Mouse (Mus musculus) cerebellum, adult 11-12 months (tissue): ENCODE data around the gene Iffo2.
"Not testable (repeated sequence)": the region's sequence is repeated elsewhere in the genome, so short reads cannot be mapped to it uniquely, and the experiment has no call there.

Experiments
- DNase-seq: peaks from one replicate; pipeline ENCODE4 v3.0.0; 2022

The Iffo2 gene

GRCm38 (mm10) chr4:139530248-139530647 is at the start of gene Iffo2:
Iffo2 (plus strand) TSS chr4:139530548.
- DNase-seq, result not testable (repeated sequence)

- no peak for DNase-seq
Observed at GRCm38 (mm10) chr4:139481400-139481799, 48.9 kb upstream of the Iffo2 start.

- DNase-seq, result no peak
Observed at GRCm38 (mm10) chr4:139483461-139484105, 46.8 kb upstream of the Iffo2 start.

- DNase-seq, result no peak
Observed at GRCm38 (mm10) chr4:139484496-139484895, 45.9 kb upstream of the Iffo2 start.

GRCm38 (mm10) chr4:139487085-139487484 is 43.3 kb upstream of the Iffo2 start:
- no peak for DNase-seq

- DNase-seq, result peak; percentile 11
Observed at GRCm38 (mm10) chr4:139488325-139488724, 42.0 kb upstream of the Iffo2 start.

GRCm38 (mm10) chr4:139489946-139490345 is 40.4 kb upstream of the Iffo2 start:
- DNase-seq, result peak; percentile 92

GRCm38 (mm10) chr4:139490413-139491055 is 39.8 kb upstream of the Iffo2 start:
- DNase-seq, result peak; percentile 36

- peak; percentile 29 for DNase-seq
Observed at GRCm38 (mm10) chr4:139491541-139492170, 38.7 kb upstream of the Iffo2 start.

GRCm38 (mm10) chr4:139492258-139492833 is 38.0 kb upstream of the Iffo2 start:
- DNase-seq, result peak; percentile 31

- peak; percentile 88 for DNase-seq
Observed at GRCm38 (mm10) chr4:139493227-139494025, 36.9 kb upstream of the Iffo2 start.

- DNase-seq, result peak; percentile 46
Observed at GRCm38 (mm10) chr4:139500814-139501213, 29.5 kb upstream of the Iffo2 start.

GRCm38 (mm10) chr4:139501702-139502101 is 28.6 kb upstream of the Iffo2 start:
- no peak for DNase-seq

GRCm38 (mm10) chr4:139503919-139504318 is 26.4 kb upstream of the Iffo2 start:
- no peak for DNase-seq

- no peak for DNase-seq
Observed at GRCm38 (mm10) chr4:139505716-139506115, 24.6 kb upstream of the Iffo2 start.

- DNase-seq, result no peak
Observed at GRCm38 (mm10) chr4:139506727-139507126, 23.6 kb upstream of the Iffo2 start.

- DNase-seq, result no peak
Observed at GRCm38 (mm10) chr4:139509069-139509468, 21.3 kb upstream of the Iffo2 start.

GRCm38 (mm10) chr4:139511557-139511956 is 18.8 kb upstream of the Iffo2 start:
- no peak for DNase-seq

- no peak for DNase-seq
Observed at GRCm38 (mm10) chr4:139512985-139513384, 17.4 kb upstream of the Iffo2 start.

GRCm38 (mm10) chr4:139519221-139519620 is 11.1 kb upstream of the Iffo2 start:
- DNase-seq, result no peak

- no peak for DNase-seq
Observed at GRCm38 (mm10) chr4:139521926-139522325, 8.4 kb upstream of the Iffo2 start.

GRCm38 (mm10) chr4:139526475-139526874 is 3.9 kb upstream of the Iffo2 start:
- peak; percentile 45 for DNase-seq

GRCm38 (mm10) chr4:139532081-139532480 is 1.7 kb downstream of the Iffo2 start:
- no peak for DNase-seq
